Mouse (Mus musculus) adrenal gland, adult 2 months (tissue): ENCODE measurements at regions not wholly inside any gene's neighbourhood (a gene's known extent, or its start where the extent isn't known, plus 50 kb on each side); places are given as distances from the start of the nearest gene placed in this dataset.

Experiments used
- DNase-seq: peaks from one replicate; pipeline ENCODE4 v3.0.0; 2021

- DNase-seq: no peak
Measured at GRCm38 (mm10) chr7:124861397-124861796, 583.1 kb upstream of the Kdm8 start.

- peak; percentile 6 for DNase-seq
Measured at GRCm38 (mm10) chr7:124868133-124868603, 576.3 kb upstream of the Kdm8 start.

GRCm38 (mm10) chr7:124868621-124869020 is 575.9 kb upstream of the Kdm8 start:
- DNase-seq: no peak

GRCm38 (mm10) chr7:124880771-124881170 is 563.7 kb upstream of the Kdm8 start:
- DNase-seq: no peak

GRCm38 (mm10) chr7:124907233-124907632 is 537.2 kb upstream of the Kdm8 start:
- DNase-seq: no peak

- no peak for DNase-seq
Measured at GRCm38 (mm10) chr7:124907662-124908296, 536.7 kb upstream of the Kdm8 start.

- no peak for DNase-seq
Measured at GRCm38 (mm10) chr7:124914061-124914460, 530.4 kb upstream of the Kdm8 start.

GRCm38 (mm10) chr7:124914479-124914878 is 530.0 kb upstream of the Kdm8 start:
- DNase-seq: no peak

GRCm38 (mm10) chr7:124914972-124915371 is 529.5 kb upstream of the Kdm8 start:
- DNase-seq: no peak

- no peak for DNase-seq
Measured at GRCm38 (mm10) chr7:124915637-124916036, 528.8 kb upstream of the Kdm8 start.

GRCm38 (mm10) chr7:124917606-124918120 is 526.8 kb upstream of the Kdm8 start:
- DNase-seq: no peak

GRCm38 (mm10) chr7:124922806-124923205 is 521.7 kb upstream of the Kdm8 start:
- DNase-seq: no peak

GRCm38 (mm10) chr7:124933573-124933972 is 510.9 kb upstream of the Kdm8 start:
- no peak for DNase-seq

GRCm38 (mm10) chr7:124939357-124939756 is 505.1 kb upstream of the Kdm8 start:
- no peak for DNase-seq

GRCm38 (mm10) chr7:124941527-124941926 is 502.9 kb upstream of the Kdm8 start:
- DNase-seq: no peak

GRCm38 (mm10) chr7:124946424-124946823 is 498.1 kb upstream of the Kdm8 start:
- DNase-seq: no peak

GRCm38 (mm10) chr7:124957329-124957728 is 487.1 kb upstream of the Kdm8 start:
- no peak for DNase-seq

- no peak for DNase-seq
Measured at GRCm38 (mm10) chr7:124974870-124975488, 469.5 kb upstream of the Kdm8 start.

GRCm38 (mm10) chr7:124989456-124989855 is 455.0 kb upstream of the Kdm8 start:
- DNase-seq: no peak

- DNase-seq: no peak
Measured at GRCm38 (mm10) chr7:124990695-124991094, 453.8 kb upstream of the Kdm8 start.

GRCm38 (mm10) chr7:124996538-124996937 is 447.9 kb upstream of the Kdm8 start:
- DNase-seq: no peak

- DNase-seq: no peak
Measured at GRCm38 (mm10) chr7:125000669-125001068, 443.8 kb upstream of the Kdm8 start.

- DNase-seq: no peak
Measured at GRCm38 (mm10) chr7:125005638-125006037, 438.8 kb upstream of the Kdm8 start.

GRCm38 (mm10) chr7:125019259-125019658 is 425.2 kb upstream of the Kdm8 start:
- no peak for DNase-seq
